Mouse (Mus musculus) adrenal gland, adult 8-10 months (tissue): Measurements from ENCODE around the gene Trpm6. TPM values are rescaled to one million over a fixed set of nuclear protein-coding genes. Genes with fewer than 3 reads are reported as not detected.

Experiments
- DNase-seq: peaks from one replicate; pipeline ENCODE4 v3.0.0; 2022
- total RNA-seq, 4 experiments: library from RNA; stranded (reverse); gene quantifications; 2 replicates each; pipeline ENCODE4 v1.2.4; 2022

The Trpm6 gene
- under 1 TPM in 3 of 4 experiments, not detected in 1; 0.06 to 0.12 (median 0.07) TPM for total RNA-seq

DNA sequence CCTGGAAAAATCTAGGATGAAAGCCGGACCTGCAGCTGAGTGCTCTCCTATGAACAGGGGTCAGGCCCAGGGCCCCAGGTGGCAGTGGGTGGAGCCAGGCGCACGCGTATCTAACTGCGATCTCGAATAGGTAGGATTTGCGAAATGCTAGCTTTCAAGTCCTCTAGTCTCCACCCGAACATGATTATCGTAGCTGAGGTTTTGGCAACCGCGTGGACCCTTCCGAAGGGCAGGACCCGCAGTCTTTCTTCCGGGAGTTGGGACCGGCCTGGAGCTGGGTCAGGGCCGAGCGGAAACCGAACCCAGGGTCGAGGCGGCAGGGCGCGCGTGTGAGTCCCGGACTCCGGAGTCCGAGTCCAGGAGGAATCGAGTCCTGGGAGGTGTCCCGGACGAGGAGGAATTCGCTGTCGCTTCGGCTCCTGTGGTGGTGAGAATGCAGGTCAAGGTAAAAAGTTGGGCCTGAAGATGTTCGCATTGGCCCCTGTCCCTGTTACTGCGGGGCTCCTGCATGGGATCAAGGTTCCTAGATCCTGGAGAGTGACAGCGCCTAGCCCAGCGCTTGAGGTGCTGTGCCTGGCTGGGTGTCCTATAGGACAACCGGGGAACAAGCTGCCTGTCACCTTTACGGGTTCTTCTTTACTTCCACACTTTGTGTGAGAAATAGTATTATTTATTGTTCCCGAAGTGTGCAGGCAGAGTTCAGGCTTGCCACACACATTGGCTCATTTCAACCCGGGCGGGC lies at the start of gene Trpm6:
TSS of gene Trpm6 (plus strand) at position 386 of the 742 bp plus-strand sequence.
- no peak for DNase-seq

DNA sequence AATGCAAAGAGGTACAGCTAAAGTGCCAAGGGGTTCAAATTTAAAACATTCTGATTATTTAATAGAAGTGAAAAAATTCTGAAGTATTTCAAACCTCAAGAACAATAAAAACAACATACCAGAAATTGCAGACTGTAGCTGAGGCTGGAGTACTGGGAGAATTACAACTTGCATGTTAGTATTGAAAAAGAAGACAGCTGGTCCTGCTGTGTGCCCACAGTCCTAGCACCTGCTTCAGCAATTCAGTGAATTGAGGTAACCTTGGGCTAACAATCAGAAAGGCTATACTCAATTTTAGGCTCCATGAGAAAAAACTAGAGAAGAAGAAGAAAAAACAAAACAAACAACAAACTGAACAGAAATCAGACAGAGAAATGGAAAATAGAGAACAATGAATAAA lies 41.7 kb upstream of the Trpm6 start:
- no peak for DNase-seq

GRCm38 (mm10) chr19:18710903-18711302 lies 38.9 kb upstream of the Trpm6 start:
- DNase-seq: no peak

DNA sequence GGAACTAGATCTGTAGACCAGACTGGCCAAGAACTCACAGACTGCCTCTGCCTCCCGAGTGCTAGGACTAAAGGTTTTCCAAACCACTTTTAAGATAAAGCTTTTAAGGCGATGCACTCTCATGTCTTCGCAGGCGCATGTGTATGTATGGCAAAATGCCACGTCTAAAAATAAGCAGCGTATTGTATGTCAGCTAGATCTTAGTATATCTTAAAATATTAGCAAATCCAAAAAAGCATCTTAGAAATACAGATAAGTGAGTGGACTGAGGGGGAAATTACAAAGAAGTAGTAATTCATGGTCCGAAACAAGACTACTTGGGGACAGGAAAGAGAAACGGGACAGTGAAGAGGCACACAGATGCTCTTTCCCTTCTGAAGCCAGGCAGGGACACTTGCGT lies 38.2 kb upstream of the Trpm6 start:
- no peak for DNase-seq

GRCm38 (mm10) chr19:18712153-18712865 lies 37.5 kb upstream of the Trpm6 start:
- DNase-seq: no peak

GRCm38 (mm10) chr19:18712866-18713300 lies 36.9 kb upstream of the Trpm6 start, which contains the start of gene D030056L22Rik:
Gene D030056L22Rik, plus strand, starts transcription at chr19:18713193.
- DNase-seq: peak; percentile 96

GRCm38 (mm10) chr19:18713357-18713756 lies 36.4 kb upstream of the Trpm6 start:
- DNase-seq: peak; percentile 21

DNA sequence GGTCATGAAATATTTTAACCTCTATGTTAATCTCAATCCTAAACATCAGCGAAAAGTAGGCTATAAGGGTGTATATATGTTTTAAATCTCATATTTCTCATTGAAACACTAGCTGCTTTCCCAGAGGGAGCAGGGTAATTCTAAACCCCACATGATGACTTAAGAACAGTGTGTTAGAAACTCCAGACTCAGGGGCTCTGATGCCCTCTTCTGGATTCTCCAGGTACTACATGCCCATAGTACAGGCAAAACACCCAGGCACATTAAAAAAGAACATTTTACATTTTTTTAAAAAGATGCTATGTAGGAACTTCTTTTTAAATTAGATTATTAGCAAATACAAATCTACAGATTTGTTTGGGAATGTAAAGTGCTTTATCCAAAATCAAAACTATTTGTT lies 33.4 kb upstream of the Trpm6 start:
- peak; percentile 29 for DNase-seq

- no peak for DNase-seq
These were observed 29.4 kb upstream of the Trpm6 start for GRCm38 (mm10) chr19:18720337-18720736.

- no peak for DNase-seq
These were observed 24.6 kb upstream of the Trpm6 start for GRCm38 (mm10) chr19:18725186-18725585.

DNA sequence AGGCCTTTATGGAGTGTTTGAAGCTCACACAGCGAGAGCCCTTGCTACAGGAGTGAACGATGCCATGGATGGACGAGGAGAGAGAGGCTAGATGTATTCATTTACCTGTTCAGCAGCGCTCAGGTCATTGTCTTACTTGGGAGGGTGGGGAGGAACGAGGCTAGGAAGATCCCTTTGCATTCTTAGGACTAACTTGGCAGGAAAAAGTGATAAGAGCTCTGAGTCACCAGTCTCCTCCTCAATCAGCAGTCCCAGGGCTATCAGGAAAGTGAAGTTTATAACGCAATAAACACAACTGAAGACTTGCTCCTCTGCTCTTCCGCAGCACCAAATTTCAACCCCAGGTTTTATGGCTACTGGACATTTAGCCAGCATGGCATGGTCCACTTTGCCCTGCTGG lies 19.5 kb upstream of the Trpm6 start:
- no peak for DNase-seq

GRCm38 (mm10) chr19:18731077-18731476 lies 18.7 kb upstream of the Trpm6 start:
- no peak for DNase-seq

GRCm38 (mm10) chr19:18735901-18736300 lies 13.9 kb upstream of the Trpm6 start:
- no peak for DNase-seq

- DNase-seq: no peak
These were observed 10.6 kb upstream of the Trpm6 start for GRCm38 (mm10) chr19:18739146-18739545.

DNA sequence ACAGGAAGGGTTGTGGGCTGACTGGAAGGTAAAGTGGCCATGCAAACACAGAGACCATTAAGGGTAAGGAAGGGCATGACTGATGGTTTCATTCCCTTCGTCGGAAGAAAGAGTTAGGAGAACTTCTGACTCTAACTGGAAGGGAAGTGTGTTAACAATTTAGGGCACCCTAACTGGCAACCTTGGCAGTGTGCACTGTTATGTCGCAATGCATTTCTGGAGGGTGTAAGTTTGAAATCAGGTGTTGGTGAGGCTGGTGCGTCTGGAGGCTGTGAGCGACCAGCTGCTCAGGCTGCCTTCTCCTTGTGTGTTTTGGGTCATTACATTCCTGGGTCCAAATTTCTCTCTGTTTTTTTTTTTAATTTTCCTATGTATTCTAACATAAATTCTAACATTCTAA lies 5.8 kb upstream of the Trpm6 start:
- no peak for DNase-seq

GRCm38 (mm10) chr19:18746576-18747340 lies 3.0 kb upstream of the Trpm6 start:
- no peak for DNase-seq

DNA sequence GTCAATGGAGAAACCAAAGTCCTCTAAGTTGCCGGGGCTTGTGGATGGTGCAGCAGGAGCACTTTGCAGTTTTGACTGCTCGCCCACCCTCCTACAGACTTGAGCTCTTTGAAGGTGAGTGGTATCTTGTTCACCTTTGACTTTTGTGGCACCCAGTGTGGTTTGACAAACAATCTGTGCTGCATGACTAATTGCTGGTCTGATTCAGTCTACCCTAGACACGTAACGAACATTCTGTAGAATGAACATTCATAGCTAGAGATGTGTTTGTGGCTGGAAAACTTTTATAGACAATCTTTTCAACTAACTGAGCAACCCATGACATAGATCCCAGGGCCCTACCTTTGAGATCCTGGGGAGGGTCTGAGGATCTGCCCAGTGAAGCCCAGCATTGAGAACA lies 2.4 kb upstream of the Trpm6 start:
- DNase-seq: no peak

DNA sequence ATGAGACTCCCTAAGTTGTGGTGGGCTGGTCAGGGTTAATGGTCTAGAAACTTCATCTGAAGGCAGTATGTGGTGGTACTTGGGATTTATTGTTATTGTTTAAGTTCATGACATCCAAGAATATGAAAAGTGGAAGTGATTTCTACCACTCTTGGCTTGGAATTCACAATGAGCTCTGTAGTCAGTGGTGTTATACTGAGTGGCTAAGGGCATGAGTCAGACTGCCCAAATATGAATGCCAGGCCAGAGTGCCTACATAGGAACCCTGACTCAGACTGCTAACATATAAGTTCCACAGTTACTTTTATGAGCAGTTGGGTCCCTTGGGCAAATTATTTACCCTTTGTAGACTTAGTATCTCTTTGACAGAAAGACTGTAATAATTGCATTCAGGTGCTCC lies 7.4 kb downstream of the Trpm6 start:
- no peak for DNase-seq

DNA sequence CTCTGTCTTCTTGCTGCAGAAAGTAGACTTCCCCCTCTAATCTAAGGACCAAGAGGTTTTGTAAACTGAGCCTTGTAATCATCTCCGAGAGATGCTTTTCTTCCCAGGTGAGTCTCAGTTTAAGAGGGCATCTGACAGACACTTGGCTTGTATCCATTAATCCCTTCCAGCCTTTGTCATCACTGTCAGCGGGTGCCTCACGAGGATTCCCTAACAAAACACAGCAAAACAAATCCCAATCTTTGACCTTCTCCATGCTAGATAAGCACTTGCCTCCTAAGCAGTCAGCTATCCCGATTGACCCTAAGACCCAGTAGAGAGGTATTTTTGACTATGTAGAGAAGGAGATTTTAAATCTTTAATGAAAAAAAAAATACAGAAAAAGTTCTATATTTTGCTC lies 7.9 kb downstream of the Trpm6 start:
- no peak for DNase-seq

DNA sequence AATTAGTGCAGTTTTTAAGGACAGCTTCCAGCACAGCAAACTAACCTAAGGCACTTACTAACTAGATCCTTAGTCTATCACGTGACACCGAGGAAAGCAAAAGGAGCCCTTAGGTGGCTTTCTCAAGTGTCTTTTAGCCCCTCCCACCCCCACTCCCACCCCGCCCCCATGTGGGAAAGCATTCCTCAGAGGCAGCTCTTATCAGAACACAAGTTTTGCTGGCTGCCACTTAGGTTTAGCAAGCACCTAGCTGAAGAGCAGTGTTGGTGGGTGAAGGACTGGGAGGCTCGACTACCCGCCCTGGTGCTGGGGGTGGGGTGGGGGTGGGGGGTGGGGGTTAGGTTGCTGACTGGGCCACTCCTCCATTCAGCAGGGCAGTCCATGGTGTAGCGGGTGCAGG lies 8.5 kb downstream of the Trpm6 start:
- no peak for DNase-seq

- DNase-seq: no peak
These were observed 9.1 kb downstream of the Trpm6 start for GRCm38 (mm10) chr19:18758916-18759315.

GRCm38 (mm10) chr19:18766399-18766798 lies 16.6 kb downstream of the Trpm6 start:
- DNase-seq: no peak

DNA sequence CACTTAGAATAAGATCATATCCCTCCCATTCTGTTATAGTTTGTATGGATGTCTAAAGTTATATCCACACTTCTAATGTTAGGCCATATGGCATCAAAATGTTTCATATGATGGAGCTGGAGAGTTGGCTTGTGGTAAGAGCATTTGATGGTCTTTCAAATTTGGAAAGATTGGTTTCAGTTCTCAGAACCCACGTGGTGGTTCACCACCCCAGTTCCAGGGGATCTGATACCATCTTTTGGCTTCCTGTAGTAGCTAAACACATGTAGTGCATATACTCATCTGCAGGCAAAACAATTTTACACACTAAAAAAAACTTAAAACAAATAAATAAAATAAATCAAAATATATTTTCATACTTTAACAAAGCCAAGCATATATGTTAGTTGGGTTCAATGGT lies 21.3 kb downstream of the Trpm6 start:
- no peak for DNase-seq
